Mouse (Mus musculus): ENCODE results near the gene Rabgef1.

The Rabgef1 gene

DNA sequence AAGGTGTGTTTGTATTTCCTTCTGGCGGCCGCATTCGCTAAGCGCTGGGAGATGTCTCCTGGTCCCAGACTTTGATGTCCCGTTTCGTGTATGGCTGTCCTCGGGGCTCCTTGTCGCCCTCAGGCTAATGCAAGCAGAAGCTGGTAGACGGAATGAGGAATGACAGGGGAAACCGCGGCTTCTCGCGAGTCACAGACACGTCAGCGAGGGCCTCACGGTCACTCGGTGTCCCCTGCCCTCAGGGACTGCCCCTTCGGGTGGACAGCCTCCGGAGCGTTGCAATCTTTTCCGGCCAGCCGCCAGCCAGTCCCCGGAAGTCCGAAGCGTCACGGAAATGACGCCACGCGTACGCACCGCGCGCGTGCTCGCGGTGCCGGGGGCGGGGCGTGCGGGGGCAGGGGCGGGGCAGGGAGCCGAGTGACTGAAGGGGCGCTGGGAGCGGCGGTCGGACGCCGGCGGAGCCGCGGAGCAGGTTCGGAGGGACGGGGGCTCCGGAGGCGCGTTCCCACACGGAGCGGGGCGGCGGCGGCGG, at the start of gene Rabgef1:
Rabgef1 (plus strand) TSS at position 376 of the 532 bp plus-strand sequence.
- peak; percentile 97 for DNase-seq (ENCODE audit: low read depth)

DNA sequence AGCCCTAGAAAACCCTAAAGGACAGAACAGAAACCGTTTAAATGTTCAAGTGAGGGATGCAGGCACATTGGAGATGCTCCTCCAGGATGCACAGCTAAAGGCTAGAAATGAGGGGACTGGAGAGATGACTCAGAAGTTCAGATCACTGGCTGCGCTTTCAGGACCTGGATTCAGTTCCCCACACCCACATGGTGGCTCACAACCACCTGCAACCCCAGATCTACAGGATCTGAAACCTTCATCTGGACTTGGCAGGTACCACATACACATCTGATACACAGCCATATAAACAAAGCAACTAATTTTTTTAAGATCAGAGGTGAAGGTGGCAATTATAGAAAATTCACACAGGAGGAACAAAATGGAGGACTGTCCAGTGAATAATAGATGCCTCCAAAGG, 49.2 kb upstream of the Rabgef1 start:
- no peak for DNase-seq (ENCODE audit: low read depth)

DNA sequence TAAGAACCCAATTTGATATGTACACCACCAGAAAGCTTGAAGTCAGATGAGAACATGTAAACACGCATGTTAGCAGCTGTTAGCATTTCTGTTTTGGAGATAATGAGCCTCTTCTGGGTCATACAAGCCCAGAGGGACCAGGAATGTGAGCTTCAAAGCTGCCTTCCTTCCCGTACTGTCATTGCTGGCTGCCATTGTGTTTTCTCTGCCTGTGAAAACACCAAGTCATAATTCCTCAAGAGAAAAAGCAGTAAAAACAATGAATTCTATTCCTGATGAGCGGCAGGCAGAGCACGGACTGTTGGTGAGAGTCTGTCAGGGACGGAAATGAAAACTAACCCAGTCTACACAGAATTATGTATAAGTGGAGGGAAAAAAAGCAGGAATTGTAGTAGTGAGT, 47.3 kb upstream of the Rabgef1 start:
- no peak for DNase-seq (ENCODE audit: low read depth)

DNA sequence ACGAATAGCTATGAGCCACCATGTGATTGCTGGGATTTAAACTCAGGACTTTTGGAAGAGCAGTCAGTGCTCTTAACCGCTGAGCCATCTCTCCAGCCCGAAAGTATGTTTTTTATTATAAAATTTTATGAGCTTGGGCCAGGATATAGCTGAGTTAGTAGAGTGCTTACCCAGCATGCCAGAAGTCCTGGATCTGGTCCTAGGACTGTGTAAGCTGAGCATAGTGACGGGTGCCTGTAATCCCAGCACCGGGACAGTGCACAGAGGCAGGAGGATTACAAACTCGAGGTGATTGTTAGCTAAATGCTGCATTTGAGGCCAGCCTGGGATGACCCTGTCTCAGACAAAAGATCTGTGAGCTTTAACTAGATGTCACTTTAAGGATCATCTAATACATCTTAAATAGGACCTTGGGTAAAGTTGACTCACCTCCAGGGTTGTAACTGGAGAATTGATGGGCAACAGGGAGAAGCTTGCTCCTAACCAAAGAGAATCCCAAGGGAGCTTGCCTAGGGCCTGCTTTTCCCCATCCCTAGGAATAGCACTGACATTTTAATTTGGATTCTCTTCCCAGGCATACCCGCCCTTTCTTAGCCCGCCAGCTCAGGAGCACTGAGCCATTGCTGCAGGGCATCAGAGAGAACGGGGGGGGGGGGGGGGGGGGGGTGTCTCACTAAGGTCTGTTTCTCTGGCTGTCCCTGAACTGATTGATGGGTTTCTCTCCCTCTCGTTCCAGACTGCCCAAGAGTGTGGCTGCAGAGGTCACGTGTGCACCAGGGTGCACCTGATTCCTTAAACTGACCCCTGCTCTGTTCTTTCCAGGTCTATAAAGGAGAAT, 42.7 kb upstream of the Rabgef1 start:
- DNase-seq (ENCODE audit: low read depth), result no peak

DNA sequence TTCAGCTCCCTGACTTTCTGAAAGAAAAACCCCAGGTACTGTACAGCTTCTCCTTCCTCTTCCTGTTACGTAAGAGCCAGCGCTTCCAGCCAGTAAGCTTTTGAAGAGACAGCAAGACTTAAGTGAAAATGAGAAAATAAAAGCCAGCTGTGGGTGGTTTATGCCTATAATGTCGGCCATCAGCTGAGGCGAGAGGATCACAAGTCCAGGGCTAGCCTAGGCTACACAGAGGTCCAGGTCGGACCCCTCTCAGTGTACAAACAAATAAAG, 42.1 kb upstream of the Rabgef1 start:
- DNase-seq (ENCODE audit: low read depth), result peak; percentile 42

DNA sequence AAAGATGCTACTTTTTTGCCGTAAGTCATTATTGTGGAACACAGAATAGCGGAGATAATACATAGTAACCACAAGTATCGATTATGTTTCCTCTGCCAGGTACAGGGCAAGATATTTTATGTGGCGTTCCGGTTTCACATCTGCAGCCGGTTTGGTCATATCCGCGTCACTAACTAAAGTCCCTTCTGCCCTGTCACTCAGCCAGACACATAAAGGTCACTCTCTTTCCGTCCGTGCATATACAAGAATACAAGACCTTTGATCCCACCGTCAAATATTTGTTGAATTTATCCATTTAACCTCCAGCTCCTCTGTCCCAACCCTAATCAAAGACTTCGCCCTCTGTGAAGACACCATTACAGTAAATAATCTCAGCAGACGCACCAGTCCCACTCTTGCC, 35.0 kb upstream of the Rabgef1 start:
- no peak for DNase-seq (ENCODE audit: low read depth)

DNA sequence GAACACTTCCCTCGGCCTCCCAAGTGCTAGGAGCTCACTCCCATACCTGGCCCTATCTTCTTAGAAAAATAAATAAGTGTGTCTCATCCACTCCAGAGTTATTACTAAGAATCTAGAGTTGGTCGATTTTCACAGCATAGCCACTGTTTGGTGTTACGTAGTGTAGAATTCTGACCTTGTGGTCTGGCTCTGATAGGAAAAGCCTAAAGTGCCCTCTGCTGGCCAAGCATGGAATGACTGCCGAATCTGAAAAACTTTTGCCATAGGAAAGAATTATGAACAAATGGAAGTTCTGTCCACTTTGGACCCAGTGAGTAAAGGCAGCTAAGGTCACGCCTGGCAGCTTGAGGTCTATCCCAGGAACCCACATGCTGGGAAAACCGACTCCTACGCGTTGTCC, 32.2 kb upstream of the Rabgef1 start:
- DNase-seq (ENCODE audit: low read depth), result peak; percentile 81

DNA sequence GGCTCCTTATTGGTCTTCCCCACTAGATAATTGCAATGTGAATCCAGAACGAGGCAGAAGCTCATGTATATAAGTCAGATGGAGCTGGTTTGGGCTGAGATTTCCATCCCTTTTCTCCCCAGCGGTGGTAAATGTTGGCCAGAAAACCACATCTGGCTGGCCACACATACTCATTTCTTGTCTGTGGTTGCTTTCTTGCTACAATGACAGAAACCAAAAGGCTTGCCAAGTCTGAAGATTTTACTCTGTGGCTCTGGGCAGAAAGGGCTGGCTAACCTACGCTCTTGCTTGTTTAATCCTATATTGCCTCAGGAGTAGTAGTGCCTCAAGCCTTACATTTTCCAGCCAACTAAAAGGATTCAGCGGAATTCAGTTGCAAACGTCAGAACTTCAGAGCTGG, 30.5 kb upstream of the Rabgef1 start:
- DNase-seq (ENCODE audit: low read depth), result peak; percentile 69

DNA sequence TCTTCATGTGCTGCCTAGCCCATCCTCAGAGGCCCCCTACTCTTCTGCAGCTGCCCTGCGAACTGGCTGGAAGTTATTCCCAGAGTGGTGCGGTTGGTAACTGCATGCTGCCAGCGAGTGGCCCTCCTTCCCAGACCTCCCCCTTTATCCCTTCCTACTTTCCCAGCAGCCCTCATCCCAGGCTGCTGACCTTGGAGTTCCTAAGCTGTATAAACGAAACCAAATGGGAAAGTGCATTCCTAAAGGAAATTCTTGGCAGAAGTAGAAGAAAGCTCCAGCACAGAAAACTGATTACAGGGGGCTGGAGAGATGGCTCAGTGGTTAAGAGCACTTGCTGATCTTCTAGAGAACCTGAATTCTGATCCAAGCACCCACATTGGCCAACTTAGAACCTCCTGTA, 29.6 kb upstream of the Rabgef1 start:
- no peak for DNase-seq (ENCODE audit: low read depth)

DNA sequence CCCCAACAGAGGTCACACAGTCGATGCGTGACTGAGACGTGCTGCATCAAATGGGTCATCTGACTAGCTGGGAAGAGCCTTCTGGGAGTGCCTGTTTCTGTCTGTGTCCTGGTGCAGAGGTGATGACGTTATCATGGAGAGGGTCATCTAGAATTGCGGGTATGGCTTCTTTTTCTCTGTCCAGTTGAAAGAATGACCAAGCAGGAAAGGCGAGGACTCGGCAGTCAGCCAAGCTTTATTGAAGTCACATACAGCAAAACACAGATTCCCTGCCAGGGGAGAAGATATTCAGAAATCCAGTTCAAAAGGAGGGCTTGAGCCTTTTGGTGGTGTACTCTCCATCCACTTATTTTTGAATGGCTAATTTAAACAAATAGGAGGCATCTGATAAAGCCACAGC, 28.5 kb upstream of the Rabgef1 start:
- DNase-seq (ENCODE audit: low read depth), result no peak

DNA sequence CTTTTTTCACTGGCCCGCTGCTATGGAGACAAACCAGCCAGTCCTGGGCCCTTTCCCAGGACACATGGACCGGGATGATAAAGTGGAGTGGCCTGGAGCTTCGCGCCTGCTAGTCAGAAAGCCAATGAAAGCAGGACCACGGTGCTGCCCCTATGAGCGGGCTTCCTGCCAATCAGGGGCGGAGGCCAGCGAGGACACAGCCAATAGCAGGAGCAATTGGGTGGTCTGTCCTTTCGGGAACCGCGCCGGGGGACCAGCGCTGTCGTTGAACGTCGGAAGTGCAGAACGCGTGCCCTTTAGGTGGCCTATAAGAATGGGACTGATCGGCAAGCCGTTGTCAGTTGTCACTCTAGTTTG, 27.6 kb upstream of the Rabgef1 start:
- DNase-seq (ENCODE audit: low read depth), result no peak

DNA sequence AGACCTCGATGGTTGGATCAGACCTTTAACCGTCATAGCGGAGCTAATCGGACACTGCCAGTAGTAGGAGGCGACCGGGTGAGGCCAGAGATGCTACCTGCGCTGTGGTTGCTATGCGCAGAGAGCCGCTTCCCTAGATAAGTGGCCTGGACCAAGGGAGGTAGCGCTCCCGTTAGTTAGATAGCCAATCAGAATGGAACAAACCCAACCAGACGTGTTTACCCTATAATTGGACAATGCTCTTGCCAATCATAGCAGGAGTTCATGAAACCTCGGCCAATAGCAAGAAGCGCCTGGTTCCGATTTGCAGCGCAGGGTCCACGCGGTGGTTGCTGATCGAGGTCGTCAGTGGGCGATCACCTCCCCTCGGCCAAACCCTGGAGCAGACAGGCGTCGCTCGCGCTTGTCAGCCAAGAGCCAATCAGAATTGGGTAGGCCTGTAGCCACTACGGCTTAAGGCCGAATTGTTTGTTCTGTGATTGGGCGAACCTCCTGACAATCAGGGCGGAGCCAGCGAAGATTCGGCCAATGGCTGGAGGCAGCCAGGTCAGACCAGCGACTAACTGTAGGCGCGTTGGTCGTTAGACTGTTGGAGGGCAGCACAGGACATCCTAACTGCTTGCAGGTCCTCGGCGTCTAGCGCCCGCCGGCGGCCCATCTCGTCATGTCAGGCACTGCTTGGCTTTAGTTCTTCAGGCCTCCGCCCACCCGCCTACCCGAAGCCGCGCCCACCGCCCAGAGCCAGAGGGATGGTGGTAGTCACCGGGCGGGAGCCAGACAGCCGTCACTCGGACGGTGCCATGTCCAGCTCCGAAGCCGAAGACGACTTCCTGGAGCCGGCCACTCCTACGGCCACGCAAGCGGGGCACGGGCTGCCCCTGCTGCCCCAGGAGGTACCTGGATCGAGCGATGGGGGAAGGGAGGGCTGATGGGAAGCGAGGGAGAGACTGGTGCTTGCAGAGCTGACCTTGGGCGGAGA, 27.0 kb upstream of the Rabgef1 start, which contains the start of gene Kctd7:
Kctd7 (plus strand) TSS at position 528 of the 979 bp plus-strand sequence.
- peak; percentile 99 for DNase-seq (ENCODE audit: low read depth)

DNA sequence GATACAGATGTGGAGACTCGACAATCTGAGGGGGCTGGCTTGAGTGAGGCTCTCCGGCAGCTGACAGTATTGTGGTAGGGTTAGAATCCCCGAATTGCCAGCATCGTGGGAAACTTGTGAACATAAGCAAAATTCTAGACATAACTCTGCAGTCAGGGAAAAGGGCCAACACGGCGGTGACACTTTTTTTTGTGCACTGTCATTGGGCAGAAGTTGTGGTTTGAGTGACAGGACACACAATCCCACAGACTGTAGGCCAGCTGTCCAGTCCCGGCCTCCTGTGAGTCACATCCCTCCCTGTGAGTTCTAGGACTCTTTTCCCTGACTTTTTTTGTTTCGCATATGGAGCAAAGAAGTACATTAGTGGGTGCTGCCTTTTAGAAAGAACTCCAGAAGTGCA, 25.6 kb upstream of the Rabgef1 start:
- DNase-seq (ENCODE audit: low read depth), result peak; percentile 82

DNA sequence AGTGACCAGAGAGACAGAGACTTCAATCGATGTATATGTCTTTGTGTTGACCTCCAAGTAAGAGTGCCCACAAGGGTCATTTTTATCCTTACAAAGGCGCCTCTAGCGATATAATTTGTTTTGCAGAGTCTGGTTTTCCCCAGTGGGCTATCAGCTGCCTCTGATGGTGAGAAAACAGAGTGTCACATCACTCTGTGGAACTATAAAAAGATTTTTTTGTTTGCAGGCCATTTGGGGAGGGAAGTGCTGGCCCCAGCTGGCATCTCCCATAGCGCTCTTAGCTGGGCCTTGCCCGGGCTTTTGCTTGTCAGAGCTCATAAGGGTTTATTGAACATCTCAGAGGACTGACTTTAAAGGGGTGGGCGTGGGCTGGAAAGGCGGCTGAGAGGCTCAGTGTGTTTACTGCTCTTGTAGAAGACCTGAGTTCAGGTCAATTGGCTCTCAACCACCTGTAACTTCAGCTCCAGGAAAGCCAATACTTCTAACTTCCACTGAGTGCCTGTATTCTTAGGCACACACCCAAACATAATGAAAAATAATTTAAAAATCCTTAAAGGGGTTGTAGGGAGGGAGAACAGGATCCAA, 21.8 kb upstream of the Rabgef1 start:
- no peak for DNase-seq (ENCODE audit: low read depth)

DNA sequence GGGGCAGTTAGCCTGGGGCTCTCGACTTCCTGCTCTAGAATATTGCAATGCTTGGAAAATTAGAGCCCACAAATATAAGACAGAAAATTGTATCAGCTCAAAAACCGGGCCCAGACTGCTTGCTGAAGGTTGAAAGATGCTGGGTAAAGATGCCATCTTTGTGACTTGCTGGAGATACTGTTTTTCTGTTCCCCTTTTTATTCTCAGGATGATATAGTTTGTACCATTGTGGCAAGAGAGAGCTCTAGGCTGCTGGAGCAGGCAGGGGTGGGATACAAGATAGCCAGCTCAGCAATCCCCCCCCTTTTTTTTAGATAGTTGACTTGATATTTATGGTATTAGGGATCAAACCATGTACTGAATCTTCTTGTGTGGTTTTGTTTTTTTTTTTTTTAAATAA, 17.3 kb upstream of the Rabgef1 start:
- no peak for DNase-seq (ENCODE audit: low read depth)

DNA sequence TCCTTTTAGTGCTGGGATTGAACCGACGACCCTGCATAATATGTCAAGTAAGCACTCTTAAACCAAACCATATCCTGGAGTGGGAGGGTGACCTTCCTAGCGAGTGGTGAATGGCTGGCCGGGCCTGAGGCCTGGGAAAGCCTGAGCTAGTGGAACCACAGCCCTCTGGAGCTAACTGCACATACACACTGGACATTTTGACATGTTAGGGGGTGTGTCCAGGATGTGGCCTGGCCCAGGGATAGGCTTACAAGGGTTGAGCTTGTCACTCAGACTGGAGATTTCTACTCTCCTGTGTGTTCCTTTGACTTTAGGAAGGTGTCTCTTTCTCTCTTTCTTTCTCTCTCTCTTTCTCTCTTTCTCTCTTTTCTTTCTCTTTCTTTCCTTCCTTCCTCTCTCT, 13.1 kb upstream of the Rabgef1 start:
- DNase-seq (ENCODE audit: low read depth), result peak; percentile 58

DNA sequence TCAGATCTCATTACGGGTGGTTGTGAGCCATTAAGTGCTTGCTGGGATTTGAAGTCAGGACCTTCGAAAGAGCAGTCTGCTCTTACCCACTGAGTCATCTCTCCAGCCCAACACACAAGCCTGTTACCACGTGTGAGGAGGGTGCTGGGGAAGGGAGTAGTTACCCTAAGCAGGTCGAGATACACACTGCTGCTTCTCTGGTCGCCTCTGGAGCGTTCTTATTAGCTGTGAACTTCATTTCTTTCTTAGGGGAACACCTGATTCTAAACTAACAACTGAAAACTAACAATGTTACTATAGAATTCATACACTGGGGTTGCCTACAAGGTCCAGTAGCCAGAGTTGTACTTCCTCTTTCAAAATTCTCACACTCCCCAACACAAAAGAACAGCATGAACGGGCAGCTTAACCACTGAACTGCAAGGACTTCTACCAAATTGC, 11.8 kb upstream of the Rabgef1 start:
- peak; percentile 62 for DNase-seq (ENCODE audit: low read depth)

DNA sequence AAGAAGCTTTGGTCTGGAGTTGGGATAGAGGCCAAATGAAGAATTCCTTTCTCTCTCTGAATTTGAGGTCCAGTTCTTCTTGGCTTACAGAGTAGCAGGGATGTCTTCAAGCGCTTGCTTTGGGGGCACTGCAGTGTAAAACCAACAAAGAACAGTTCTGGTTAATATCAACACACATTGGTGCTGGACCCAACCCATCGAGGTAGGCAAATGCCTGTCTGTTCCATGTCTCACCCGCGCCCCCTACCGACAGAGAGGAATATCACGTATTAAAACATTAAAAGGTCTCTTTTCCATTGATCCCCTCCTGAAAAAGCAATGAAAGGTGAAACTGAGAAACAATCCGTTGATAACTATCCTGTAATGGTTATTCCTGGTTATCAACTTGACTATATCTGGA, 7.9 kb upstream of the Rabgef1 start:
- peak; percentile 83 for DNase-seq (ENCODE audit: low read depth)

DNA sequence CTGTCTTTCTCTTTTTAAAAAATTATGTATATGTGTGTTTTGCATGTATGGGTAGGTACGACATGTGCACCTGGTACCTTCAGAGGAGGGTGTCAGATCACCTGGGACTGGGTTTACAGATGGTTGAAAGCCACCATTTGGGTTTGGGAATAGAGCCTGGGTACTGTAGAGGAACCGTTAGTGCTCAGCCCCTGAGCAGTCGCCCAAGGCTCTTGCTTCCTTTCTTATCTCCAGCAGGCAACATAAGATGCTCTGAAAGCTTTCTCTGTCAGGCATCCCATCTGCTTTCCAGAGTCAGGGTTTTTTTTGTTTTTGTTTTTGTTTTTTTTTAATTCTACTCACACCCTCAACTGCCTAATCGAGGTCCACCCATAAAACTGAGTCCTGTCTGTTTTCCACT, 6.4 kb upstream of the Rabgef1 start:
- DNase-seq (ENCODE audit: low read depth), result no peak

DNA sequence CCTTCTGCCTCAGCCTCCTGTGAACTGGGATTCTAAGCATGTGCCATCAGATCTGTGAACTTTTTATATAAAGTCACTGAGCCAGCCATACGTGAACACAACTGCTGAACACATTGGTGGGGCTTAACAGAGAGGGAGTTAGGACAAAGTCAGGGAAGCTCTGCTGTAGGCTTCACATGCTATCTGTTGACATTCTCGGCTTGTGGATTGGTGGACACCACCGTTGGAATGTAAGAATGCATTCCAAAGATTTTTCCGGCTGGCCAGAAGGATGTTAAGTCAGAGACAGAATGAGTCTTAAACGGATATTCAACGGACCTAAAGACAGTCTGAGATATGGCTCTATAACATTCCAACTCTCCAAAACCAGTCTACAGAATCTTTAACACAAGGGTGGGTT, 2.5 kb upstream of the Rabgef1 start:
- no peak for DNase-seq (ENCODE audit: low read depth)

DNA sequence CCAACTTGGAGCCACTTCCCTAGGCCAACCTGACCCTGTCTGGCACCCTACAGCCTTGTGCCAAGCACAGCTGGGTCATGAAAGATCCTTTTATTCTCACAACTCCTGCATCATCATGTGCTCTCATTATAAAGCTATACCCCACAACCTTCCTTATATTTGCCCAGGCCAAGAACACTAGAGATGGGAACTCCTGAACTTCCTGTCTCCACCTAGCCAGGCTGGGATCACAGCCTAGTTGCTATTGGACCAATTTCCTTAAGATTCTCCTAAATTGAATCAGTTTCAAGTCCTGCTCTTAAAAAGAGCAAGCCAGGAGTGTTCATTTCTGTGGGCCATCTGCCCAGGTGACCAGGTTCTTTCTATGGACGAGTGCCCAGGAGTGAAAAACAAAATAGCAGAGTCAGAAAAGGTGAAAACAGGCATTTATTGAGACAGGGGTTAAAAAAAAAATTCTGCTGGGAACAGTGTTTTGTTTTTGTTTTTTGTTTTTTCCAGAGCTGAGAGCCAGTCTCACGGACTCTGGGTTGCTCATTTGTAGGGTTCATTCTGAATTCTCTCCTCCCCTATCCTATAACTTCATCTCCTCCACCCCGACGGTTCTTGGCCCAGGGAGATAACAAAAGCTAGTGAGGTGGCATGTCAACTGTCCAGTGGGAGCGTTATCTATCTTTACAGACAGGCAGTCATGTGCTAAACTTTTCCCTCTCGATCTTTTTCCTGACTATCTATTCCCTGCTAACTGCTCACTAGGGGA, 754 bp upstream of the Rabgef1 start:
- DNase-seq (ENCODE audit: low read depth), result no peak
